Mouse (Mus musculus) cerebellum, postnatal 4 days (tissue): Measurements from ENCODE around the gene Brpf3.
"Not testable (repeated sequence)": the region's sequence is repeated elsewhere in the genome, so short reads cannot be mapped to it uniquely, and the experiment has no call there.

Source experiments
- DNase-seq, 2 experiments: peaks; one replicate each; pipeline ENCODE4 v3.0.0; 2022; ENCODE audit warnings: low spot score in 2 of 2, mixed read lengths in 1 of 2

Gene Brpf3

DNA sequence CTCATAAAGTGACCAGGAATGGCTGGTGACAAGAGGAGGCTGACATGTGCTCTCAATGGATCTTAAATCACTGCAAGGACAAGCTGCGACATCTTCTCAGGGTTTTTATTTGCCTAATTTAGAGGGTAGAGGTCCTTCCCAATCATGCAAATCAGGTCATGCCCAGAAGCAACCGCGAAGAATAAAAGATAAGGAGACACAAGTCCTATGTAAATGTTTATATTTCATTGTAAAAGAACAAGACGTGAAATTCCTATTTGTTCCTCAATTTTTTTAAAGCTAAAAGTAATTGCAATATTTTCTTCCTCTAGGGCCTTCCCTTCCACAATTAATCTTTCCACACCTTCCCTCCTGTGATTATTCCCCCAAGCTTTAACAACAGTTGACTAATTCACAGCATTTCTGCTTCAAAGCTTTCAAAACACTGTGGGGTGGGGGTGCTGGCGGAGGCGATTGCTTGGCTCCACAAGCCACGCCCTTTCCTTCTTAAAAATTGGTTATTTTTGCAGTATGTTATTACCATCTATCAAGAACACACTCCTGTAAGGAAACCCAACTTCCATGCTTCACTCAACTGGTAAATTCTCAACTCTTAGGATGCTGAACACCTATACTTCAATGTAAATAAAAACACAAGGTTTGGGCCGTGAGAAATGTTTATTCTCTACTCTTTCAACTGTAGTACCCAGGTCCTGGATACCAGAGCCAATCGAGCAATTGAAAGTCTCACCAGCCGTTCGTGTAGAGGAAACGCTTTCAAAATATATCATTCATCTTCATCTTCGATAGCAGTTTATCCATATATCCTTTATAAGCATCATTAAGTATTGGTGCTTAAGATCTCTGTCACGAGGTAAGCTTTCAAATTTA lies 1.4 kb upstream of the Brpf3 start:
- no peak for DNase-seq

DNA sequence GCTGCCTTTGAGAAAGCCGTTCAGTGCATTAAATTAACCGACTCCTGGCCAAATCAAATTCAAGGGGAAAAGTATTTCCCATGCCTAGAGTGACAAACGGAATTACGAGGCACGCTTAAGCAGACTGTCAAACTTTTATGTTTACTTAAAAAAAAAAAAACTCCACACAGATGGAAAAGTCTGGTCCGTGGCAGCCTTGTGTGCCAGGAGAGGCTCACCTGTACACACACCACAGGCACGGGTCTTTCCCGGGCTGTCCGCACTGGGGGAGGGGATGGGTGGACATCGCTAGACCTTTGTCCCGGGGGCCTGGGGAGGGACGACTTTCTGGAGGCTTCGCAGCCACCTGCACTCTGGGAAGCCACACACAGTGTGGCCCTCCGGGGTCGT lies 614 bp upstream of the Brpf3 start:
- DNase-seq: no peak

DNA sequence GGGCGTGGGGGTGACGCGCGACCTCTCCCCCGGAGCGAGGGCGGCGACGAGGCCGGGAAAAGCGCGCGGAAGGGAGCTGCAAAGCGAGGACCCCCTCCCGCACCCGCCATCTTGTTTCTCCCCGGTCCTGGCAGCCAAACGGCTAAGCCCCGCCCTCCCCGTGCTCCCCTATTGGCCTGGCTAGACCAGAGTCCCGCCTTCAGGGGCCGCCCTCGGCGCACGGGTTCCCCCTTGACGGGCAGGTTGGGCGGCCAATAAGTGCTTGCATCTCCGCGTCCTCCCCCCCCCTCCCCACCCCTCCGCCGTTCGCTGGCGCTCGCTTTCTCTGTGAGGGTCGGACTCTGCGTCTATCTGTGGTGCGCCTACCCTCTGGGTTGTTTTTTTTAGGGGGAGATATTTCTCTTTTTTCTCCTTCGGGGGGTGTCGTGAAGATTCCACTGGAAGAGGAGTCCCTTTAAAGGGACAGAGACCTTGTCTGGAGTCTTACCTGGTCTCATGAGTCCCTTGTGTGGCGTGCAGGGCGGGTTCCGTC lies 650 bp downstream of the Brpf3 start:
- DNase-seq: peak; percentile 98 to 100

DNA sequence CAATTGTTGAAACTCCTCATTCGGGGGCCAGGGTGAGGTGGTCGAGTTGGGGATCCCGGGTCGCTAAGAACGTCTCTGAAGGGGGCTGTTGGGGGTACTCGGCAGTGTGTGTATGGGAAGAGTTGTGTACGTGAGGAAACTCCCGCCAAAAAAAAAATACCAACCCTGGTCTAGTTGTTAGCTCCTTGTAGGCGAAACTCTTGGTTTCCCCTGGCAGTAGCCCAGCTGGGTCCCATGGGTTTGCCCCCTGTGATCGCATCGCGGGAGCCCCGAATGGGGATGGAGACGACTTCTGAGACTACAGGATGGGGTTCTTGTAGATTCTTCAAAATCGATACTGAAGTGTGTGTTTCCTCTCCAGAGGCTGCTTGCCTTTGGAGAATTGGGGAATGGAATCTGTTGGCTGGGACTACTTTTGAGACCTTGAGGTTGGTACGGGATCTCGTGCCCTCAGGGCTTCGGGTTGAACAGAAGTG lies 1.2 kb downstream of the Brpf3 start:
- peak in 1 of 2 experiments; percentile 37 for DNase-seq

DNA sequence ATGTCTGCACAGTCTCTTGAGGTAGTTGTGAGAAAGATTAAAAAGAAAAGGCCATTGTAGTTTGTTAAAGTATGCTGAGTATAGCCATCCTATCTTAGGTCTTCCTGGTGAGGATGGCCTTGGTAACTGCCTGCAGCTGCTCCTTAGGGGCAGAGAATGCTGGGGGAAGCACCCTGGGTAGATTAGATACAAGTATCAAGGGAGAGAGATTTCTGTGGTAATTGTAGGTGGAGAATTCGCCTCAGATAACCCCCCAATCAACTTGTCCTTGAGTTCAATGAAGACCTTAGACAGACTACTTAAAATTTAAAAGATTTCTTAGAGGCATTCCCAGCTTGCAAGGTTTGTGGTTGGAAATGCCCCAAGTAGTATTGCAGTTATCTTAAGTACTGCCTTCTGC lies 2.4 kb downstream of the Brpf3 start:
- no peak for DNase-seq

DNA sequence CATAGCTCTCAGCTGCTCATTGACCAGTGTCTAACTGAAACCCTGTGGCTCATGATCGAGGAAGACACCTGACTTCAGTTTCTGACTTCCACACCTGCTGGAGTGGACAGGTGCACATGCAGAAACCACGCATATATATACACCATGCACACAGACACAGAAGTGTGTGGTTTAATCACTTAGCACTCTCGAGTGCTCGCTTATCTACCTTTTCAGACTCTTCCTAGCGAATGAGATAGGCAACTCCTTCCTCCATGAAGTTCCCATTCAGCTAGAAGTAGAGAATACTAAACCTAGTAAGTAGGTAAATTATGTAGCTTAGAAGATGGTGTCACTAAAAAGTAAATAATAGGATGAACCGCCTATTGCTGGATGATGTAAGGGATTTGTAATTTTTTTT lies 4.1 kb downstream of the Brpf3 start:
- no peak for DNase-seq

DNA sequence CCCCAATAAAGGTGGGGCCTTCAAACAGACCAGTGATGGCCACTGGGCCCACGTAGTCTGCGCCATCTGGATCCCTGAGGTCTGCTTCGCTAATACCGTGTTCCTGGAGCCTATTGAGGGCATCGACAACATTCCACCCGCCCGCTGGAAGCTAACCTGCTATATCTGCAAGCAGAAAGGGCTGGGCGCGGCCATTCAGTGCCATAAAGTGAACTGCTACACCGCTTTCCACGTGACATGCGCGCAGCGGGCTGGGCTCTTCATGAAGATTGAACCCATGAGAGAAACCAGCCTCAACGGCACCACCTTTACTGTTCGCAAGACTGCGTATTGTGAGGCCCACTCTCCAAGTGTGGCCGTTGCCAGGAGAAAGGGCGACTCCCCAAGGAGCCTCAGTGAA lies 5.9 kb downstream of the Brpf3 start:
- DNase-seq: no peak

DNA sequence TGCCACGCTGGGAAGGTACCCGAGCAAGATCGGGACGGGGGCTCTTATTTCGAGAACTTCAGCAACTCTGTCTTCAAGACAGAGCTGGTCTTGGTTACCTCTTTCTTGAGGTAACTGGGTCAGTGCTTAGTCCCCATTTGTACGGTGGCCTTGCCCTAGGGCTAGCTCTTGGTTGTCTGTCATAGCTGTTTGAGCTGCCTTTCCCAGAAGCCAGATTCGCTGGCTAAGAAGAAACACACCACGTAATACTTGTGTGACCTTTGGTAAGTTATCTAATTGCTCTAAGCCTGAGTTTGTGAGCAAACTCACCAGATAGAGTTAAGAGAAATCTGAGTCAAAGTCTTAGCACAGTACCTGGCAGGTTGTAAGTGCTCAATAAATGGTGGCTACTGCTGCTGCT lies 7.8 kb downstream of the Brpf3 start:
- DNase-seq: no peak

DNA sequence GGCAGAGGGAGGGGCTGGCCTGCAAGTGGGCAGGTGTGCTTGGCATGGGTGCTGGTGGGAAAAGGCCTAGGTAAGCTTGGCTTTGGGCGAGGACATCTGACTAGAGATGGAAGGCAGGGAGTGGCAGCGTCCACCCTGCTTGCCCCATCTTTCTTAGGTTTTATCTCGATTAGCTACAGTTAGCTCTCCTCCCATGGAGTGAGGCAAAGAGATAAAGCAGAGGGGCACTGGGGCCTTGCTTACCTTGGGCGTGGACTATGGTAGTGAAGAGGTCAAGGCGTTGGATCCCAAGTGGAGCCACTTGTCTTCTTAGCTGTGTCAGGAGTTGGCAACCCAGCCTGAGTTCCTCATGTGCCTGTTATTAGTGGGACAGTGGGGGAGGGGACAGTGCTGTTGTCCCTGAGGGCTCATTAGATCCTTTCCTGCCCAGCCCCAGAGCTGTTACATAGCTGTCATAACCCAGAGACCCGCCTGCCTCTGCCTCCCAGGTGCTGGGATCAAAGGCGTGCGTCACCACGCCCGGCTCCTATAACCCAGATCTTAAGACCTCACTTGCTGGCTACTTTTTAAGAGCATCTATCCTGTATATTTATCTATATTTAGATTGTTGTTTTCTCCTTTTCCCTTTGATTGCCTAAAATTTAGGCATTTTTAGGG lies 8.4 kb downstream of the Brpf3 start:
- DNase-seq: no peak

DNA sequence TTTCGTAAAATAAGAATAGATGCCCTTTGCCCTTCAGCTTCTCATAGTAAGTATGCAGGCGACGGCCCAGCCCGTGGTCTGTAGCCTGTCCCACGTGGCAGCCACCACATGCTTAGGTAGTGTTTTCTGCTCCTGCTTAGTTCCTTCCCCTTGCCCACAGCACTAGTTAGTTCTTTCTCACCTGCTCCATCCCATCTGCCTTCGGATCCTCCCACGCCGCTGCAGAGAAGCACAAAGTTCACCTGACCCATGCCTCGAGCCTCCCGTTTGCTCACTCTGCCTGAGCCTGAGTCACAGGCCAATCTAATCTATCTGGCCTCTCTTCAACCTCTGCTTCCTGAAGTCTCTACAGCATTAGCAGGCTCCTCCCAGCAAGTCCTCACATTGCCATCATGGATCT lies 11.5 kb downstream of the Brpf3 start:
- no peak for DNase-seq

DNA sequence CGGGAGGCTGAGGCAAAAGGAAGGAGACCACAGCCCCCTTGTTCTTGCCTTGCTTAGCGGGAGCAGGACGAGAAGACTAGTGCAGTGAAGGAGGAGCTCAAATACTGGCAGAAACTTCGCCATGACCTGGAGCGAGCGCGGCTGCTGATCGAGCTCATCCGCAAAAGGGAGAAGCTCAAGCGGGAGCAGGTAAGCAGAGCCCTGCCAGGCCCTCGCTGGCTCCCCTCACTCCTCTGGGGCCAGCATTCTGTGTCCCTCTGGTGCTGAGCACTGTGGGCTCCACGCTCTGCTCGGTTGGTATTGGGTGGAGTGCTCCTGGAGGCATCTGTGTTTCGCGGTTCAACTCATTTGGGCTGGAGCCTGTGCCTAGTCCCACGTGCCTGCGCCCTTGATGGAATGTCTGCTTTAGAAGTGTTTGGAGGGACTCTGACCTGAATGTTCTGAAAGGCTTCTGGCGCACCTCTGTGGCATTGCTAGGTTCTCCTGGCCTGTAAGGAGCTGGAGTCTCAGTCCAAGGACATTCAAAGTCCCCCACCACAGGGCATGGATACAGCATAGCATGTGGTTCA lies 13.7 kb downstream of the Brpf3 start:
- no peak for DNase-seq

DNA sequence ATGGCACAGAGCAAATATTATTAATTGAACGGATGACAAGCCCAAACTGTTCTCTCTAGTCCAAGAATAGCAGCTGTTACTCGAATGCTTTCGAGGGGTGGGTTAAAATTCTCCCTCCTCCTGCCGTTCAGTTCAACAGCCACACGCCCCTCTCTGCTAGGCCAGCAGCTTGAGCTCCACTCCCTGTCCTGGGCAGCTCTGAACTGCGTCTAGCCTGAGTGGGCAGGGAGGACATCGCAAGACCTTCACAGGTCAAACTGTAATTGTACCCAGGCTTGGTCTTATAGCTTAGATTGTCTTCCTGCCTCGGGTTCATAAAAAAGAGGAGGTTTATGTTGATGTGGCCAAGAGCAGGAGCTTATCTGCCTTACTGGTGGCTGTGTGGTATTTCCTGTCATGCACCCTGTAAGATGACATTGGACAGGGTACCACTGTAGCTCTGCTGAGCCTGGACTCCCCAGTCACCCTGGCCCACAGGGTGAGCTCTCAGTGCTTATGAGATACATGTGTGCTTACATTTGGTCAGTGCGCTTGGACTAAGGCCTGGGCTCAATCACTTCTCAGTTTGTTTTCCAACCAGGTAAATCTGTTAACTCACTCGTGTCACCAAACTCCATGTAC lies 14.6 kb downstream of the Brpf3 start:
- DNase-seq: peak in 1 of 2 experiments; percentile 10

DNA sequence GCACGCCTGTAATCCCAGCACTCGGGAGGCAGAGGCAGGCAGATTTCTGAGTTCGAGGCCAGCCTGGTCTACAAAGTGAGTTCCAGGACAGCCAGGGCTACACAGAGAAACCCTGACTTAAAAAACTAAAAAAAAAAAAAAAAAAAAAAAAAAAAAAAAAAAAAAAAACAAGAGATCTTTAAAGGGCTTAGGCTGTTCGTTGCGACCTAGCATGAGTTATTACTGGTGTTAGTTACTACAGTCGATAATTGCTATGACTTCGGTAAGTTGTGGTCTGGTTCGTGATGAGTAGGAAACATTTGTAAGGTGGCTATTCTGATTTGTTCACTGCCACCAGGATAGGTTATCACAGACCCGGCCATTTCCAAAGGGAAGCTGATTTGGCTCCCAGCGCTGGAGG lies 15.4 kb downstream of the Brpf3 start:
- not testable (repeated sequence) for DNase-seq

DNA sequence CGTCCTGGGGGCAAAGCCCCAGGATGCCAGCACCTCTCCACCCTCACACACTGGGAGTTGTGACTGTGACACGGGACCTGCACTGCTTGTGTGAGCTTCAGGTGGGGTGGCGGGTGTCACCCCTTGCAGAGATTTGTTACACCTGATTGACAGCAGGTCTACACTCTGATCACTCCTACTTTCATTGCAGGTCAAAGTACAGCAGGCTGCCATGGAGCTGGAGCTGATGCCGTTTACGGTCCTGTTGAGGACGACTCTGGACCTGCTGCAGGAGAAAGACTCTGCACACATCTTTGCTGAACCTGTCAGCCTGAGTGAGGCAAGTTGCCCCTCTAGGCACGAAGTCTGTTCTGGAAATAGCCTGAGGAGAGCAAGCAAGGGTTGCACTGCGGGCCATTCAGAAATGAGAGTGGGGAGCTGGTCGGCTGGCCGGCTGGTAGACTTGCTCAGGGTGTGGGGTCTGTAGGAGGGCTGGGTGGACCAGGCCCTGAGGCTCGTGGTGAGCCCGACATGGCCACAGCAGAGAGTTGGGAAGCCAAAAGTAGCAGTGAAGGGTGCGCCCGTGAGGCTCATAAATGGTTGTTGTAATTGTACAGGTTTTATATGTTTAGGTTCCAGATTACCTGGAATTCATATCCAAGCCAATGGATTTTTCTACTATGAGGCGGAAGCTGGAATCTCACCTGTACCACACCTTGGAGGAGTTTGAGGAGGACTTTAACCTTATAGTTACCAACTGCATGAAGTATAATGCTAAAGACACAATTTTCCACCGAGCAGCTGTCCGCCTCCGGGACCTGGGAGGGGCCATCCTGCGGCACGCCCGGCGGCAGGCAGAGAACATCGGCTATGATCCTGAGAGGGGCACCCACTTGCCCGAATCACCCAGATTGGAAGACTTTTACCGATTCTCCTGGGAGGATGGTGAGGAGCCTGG lies 16.3 kb downstream of the Brpf3 start:
- no peak for DNase-seq

DNA sequence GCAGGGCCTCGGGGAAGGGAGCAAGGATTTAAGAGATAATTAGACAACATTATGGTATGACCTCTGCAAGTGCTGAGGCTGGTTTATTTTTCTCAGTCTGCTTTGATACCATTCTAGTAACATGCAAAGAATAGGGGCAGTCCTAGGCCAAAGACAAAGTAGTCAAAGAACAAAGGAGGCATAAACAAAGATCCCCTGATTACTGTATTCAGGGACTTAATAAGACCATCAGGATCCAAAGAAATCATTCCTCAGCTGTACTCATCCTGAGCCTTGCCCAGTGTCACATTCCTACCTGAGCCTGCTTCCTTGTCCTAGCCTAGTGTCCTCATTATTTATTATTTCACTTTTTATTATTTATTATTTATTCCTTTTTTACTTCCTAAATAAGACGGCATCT lies 19.3 kb downstream of the Brpf3 start:
- no peak for DNase-seq

DNA sequence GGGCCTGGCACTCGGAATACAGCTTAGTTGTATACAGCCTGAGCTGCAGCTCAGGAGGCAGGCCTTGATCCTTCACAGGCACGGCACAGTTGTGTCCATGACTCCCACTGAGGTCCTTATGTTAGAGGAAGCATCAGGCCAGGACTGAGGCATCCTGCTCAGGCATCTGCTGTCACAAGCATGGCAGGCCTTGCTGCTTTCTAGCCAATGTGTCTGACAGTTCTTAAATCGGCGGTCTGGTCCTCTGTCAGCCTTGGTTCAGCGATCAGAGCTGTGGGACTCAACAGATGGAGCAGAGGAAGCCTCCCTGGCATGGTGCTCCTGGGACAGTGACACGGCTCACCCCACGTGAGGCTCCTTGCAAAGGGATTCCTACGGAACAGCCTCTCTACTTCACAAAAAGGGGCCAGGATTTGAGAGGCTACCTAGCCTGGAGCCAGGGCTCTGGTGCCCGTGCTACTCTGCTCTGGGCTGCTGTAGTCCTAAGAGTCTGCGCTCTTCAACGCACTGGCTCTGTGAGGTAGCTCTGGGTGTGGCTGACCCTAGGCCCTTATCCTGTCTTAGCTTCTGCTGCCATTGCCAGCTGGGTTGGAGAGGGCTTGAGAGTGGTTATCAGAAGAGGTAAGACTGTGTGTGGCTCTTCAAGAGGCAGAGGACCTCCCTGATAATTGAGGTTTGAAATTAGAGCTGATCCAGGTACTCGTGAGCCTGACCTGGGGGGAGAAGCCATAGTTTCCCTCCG lies 22.3 kb downstream of the Brpf3 start:
- peak in 1 of 2 experiments; percentile 22 for DNase-seq

DNA sequence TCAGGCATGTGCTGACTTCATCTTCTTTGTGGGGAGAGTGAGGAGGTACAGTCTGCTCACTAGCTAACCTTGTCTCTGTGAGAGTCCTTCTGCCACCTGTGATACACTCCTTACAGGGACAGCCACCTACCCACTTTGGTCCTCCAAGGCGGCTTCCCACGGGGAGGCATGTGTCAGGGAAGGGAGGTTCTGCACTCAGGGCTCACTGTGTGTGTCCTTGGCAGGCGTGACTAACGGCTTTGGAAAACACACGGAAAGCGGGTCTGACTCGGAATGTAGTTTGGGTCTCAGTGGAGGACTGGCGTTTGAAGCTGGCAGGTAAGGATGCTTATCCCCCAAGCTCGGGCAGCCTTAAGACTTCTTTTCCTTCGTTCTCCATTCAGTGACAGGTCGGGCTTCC lies 22.9 kb downstream of the Brpf3 start:
- DNase-seq: no peak

DNA sequence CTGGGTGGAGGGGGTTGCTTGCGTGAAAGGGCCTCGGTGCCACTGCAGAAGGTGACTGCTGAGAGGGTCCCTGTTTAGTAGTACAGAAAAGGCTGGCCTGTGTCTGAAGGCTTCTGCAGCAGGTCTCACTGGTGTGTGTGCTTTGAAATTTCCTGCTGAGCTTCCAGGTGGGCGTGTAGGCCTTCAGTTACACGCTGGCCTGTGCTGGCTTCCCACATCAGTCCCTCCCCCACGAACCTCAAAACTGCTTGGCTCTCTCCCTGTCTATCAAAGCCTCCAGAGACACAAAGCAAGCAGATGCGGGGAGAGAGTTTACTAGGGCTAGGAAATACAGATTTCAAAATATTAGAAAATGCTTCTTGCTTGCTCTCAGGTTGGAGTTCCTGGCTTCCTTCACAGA lies 24.0 kb downstream of the Brpf3 start:
- DNase-seq: no peak

DNA sequence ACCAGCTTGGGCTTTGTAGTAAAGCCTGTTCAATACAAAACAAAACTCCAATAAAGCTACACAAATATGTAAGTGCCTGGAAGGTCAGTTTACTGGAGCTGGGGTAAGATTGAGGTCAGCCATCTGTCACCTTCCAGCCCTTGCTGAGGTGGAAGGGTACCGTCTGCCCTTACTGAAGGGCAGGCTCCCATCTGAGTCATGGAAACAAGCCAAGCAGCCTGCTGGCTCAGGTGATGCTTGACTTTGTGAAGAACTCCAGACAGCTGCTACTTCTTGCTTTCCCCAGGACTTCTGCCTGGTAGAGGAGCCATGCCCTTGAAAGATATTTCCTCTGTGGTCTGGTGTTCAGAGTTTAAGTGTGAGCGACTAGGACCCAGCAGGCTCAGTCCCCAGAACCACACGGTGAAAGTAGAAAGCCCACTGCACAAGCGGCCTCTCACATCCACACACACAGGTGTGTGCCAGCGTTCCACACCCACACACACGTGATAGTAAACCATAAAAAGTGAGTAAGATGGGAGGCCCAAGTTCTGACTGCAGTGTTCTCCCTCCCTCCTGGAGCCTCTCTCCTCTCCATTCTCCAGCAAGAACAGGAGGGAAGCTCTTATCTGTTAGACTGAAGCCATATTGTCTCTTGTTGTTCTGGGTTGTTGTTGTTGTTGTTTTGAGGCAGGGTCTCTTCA lies 24.6 kb downstream of the Brpf3 start:
- no peak for DNase-seq
